Mouse (Mus musculus) thymus, postnatal 0 days (tissue): ENCODE results near the gene Ptk7. TPM values are rescaled to one million over a fixed set of nuclear protein-coding genes. Genes with fewer than 3 reads are reported as not detected.

Experiments used
- DNase-seq: peaks from one replicate; pipeline ENCODE4 v3.0.0-alpha.2; 2015; ENCODE audit warnings: low spot score
- polyA plus RNA-seq: library from polyadenylated mRNA; unstranded; fragments of >200 nt; fragmentation: Nextera tagmentation; extraction: Ambion mirVana; gene quantifications from 2 replicates; pipeline ENCODE4 v1.2.1, GENCODE M21; 2015

Gene Ptk7
- polyA plus RNA-seq, 1 experiment from 2014 or later: 25.1 TPM

DNA sequence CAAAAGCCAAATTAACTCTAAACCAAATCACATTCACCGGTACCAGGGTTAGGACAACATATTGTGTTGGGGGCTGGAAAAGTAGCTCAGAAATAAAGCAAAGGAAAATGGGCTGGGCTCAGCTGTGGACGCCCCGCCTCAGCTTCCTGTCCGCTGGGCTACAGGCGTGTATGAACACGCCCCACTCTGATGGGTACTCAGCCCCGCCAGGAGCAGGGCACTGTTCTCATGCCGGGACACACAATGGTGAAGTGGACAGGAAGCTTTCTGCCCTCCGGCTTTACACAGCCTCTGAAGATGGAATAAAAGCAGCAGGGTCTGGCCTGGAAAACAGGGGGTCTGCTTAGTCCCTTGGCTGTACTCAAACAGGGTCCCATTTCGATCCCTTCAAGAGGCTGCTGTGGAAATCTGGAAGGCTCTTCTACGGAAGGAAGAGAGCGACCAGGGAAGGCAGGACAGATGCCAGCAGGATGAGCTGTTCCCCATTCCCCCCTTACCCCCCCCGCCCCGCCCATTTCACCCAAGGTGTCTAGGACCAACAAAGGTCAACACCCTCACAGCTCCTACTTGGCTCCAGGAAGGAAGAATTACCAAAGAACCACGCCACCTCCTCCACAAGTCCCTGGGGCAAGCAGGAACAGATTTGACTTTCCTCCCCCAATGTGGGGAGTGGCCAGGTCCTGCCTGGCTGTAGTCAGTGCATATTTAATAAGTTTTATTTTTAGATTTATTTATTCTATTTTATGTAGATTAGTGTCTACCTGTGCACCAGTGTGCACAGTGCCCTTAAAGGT is 19.4 kb downstream of the Ptk7 start:
- DNase-seq: no peak

DNA sequence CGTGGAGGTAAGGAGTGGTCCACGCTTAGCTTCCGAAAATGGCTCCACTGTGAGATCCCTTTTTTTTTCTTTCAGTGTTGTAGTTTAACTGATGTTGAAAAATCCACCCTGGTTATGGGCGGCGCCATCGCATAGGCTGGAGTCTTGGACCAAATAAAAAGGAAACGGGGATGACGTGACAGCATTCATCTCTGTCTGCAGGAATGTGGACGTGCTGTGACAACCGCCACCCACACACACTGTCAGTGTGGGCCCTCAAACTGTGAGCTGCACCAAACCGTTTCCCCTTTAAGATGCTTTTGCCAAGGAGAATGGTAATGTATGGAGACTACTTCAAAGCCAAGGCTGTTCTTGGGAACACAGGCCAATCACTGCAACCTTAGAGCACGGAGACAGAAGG is 23.3 kb downstream of the Ptk7 start:
- no peak for DNase-seq

DNA sequence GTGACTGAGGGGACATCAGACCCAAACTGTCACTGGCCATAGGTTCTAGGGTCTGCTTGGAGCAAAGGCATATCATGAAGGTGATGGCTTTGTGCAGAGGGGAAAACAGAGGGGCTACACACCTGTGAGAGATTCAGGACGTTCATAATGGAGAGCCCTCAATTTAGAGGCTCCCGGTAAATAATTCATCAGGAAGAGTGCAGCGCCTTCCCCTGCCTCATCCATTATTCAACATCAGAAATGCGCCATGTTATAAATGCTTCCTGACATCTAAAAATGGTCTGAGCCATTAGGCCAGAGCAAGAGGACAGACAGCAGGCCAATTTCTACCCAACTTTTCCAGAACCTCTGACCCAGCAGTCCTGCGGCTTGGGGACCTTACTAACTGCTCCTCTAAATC is 24.2 kb downstream of the Ptk7 start:
- DNase-seq: no peak

DNA sequence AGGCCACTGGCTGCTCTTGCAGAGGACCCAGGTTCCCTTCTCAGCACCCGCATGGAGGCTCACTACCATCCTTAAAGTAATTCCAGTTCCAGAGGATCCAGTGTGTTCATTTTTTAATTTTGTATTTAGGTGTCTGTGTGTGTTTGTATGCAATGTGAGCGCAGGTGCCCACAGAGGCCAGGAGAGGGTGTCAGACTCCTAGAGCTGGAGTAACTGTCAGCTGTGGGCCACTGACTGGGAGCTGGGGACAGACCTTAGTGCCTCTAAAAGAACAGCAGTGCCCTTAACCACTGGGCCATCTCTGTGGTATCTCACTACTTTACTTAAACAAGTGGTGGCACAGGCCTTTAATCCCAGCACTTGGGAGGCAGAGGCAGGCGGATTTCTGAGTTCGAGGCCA is 26.1 kb downstream of the Ptk7 start:
- DNase-seq: no peak

DNA sequence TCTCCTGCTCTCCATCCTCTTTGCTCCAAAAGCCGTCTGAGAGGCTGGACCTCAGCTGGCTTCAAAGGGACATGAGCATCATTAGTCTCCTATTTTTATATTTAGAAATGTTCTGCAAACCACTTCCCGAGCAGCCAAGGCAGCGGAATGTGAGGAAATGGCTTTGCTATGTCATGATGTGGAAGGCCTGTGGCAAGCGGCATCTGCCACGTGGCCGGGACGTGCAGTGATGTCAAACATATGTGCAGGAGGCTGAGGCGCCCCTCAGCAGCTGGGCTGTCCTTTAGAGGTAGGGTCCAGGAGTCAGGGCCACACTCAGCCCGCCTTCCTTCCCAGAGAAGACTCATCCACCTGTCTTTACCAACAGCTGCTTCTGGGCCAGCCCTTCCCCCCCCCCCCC is 27.1 kb downstream of the Ptk7 start:
- DNase-seq: no peak

DNA sequence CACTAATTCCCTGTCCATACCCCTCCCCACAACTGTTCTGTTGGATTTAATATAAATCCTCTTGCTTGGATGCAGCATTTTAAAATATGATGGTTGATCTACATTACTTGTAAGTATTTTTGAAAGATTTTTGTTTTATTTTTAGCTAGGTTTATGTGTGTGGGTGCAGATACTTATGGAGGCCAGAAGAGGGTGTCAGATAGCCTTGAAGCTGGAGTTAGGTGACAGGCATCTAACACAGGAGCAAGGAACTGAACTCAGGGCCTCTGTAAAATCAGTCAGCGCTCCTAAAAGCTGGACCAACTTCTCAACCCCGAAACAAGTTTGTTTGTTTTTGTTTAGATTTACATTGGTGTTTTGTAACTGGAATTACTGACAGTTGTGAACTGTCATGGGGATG is 28.7 kb downstream of the Ptk7 start:
- DNase-seq: no peak

DNA sequence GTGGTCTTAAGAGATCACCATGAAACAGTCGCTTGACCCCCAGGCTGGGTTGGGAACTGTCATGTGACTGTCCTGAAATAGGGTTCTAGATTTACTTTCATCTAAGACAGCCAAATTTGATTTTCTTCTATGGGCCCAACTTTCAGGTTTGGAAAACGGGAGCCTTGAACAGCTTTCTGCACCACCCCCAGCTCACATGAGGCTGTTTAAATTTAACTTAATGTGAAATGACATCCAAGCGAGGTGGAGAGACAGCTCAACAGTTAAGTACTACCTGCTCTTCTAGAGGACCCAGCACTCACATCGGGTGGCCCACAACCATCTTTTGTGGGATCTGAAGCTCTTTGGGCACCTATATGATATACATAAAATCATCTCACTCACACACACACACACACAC is 30.3 kb downstream of the Ptk7 start:
- no peak for DNase-seq

DNA sequence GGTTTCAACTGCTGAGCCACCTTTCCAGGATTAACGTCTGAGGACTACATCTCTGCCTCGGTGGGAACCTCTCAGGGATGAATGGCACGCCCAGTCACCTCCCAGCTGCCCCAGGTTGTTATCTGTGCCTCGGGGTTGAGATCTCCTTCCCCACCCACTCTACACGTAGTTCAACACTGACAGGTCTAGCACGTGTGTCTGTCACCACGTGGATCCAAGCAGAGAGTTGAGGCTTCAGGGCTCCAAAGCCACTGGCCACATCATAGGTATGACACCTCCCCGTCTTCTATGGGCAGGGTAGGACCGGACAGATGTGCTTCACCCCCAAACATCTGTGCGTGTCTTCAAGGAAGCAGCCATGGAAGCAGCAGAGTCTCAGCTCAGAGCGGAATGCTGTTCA is 31.3 kb downstream of the Ptk7 start:
- DNase-seq: no peak

DNA sequence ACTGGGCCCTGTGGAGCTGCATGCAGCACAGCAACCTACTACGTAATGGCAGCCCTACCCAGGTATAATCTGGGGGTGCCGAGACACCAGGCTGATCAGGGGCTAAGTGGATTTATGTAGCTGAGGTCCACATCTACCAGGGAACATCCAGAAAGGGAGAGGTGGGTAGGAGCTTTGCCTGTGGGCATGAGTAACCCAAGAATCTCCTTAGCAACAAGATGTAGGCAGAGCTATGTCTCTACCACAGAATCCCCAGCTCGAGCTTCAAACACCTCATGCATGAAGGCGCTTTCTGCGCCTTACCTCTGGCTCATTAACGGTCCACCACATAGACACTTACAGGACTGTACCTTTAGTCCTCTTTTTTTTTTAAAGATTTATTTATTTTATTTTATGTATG is 34.0 kb downstream of the Ptk7 start:
- DNase-seq: no peak

DNA sequence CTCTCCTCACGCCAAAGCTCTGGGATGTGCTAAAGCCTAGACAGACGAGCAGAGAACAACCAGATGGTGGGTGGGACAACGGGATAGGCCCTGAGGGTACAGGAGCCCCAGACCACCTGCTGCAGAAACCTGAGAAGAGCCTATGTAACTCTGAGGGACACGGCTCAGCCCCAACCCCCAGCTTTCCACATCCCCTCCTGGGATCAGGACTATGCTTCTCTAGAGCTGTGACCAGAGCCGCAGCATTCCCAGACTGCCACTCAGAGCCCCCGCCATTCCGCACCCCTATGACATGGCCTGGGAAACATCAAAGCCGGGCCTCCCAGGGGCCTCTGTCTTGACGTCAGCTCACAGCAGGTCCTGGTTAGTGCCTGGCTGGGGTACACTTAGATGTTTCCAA is 34.7 kb downstream of the Ptk7 start:
- no peak for DNase-seq

DNA sequence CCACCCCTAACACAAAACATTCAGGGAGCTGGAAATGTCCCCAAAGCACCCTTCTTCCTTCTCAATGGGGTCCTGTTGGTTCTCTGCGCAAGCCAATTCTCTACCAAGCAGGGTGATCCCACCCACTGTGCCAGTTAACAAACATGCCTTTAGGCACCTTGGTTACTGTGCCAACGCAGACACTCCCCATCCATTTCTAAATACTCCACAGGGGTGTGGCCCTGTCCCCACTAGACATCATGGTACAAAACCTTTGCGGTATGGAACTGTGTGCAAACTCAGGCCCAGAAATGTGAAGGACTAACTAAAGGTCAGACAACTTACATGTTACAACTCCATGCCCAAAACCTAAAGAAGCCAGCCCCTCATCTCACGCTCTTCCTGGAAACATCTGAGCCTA is 36.2 kb downstream of the Ptk7 start:
- DNase-seq: no peak

DNA sequence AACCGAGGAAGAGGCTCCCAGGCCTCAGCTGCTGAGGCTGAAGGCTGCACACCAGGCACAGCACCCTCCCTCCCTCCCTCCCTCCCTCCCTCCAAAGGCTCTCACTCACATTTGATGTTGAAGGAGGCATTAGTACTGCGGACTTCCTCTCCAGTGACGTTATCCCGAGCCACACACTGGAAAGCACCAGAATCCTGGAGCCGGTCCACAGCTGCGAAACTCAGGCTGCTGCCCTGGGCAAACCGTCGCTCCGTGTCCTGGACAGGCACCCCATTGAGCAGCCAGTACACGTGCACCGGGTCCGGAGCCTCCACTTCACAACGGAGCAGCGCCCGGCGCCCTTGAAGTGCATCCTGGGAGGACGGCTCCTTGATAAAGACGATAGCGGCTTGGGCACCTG is 37.9 kb downstream of the Ptk7 start:
- DNase-seq: no peak

DNA sequence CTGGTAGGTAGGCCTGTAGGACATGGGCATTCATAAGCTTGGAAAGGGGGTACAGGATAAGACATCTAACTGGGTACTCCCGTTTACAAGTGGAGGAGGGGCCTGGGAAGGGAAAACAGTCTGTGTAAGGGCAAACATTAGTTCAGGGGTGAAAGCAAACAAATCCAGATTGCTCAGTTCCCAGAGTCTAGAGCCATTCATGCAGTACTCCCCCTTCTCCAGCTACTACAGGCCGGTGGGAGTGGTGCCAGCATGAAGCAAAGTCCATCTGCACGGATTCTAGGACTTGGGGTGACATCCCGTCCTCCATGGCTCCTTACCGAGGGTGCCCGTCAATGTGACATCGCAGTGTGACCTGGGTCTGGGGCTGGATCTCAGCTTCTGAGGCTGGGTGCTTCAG is 38.9 kb downstream of the Ptk7 start:
- DNase-seq: no peak

DNA sequence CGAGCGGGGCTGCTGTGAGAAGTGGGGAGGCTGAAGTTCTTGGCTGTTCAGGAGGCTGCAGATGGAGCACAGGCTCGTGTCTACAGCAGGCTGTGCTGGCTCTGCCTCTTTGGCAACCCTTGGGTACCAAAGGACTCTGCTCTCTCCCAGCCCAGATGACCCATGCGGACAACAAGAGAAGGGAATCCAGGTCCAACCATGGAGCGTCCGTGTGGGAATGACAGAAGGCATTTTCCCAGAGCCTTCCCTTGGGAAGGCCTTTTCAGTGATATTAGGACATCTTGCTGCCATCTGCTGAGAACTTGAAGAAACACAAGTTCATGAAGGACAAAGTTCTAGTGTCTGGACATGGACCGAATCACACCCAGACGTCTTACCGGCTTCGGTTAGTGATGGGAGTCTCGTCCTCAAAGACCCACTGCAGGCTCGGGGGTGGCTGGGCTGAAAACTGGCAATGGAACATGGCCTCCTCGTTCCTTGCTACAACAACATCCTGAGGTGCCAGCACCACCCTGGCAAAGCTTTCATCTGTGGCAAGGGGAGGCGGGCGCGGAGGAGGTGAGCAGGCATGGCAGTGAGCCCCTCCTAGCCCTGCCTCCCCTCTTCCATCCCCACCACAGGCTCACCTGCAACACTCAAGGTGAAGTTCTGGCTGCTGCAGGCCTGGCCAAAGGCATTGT is 39.5 kb downstream of the Ptk7 start:
- DNase-seq: no peak

DNA sequence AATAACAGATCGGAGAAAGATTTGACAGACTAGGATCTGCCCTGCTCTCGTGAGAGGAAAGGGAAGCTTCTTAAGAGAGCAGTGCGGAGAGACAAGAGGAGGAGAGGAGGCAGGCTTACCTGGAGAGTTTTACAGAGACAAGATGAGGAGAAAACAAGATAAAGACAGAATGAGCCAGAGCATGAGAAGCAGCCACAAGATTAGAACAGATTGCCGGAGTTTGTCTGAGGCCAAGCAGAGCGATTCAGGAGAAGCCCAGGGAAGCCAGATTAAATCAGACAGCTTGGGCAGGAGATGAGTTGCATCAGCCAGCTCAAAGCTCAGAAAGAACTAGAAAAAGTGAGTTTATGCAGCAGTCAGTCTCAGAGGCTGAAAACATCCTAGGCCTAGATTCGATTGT is 40.4 kb downstream of the Ptk7 start:
- no peak for DNase-seq

DNA sequence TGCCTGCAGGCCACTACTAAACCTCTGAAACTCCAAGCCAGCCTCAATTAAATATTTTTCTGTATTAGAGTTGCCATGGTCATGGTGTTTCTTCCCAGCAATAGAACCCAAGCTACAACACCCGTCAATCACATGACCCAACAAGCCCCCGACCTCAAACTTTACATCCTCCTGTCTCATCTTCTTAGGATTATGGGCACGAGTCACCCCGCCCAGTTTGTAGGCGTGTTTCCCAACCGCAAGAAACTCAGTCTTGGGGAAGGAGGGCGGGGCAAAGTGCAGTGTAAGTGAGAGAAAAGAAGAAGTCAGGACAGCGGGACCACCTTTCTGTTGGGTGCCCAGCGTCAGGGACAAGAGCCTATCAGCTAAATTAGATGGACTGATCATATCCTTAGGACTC is 41.1 kb downstream of the Ptk7 start:
- DNase-seq: peak; percentile 69

DNA sequence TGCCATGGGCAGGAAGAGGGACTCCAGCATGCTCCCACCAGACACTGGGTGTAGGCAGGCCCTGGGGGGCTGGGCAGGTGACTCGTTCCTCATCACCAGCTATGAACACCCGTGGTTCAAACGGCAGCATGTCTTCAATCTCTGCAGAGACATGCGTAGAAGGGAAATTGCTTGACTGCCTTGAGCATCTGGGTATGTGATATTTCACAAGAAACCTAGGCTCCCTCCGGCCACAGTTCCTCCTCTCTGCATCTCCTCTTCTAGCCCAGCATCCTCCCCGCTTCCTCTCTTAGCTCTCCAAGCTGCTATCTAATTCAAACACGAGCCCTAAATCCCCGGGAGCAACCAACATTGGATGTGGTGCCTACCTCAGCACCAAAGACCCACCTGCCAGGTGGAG is 43.0 kb downstream of the Ptk7 start:
- DNase-seq: no peak

DNA sequence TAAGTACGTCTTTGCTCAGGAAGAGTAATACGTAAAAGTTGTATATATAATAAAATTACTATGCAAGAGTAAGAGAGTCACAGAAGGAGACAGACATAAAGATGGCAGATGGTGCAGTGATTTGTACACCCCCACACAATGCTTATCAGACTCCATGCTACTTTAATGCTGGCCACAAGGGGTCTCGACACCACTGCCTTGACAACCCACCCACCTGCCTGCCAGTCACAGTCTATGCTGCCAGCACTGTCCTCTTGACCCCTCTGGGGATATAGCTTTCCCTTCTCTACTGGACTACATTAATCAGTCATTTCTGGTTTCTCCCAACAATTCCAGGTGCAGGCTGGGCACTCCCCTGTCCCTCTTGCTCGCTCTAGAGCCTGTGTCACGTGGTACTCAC is 50.7 kb downstream of the Ptk7 start:
- no peak for DNase-seq

DNA sequence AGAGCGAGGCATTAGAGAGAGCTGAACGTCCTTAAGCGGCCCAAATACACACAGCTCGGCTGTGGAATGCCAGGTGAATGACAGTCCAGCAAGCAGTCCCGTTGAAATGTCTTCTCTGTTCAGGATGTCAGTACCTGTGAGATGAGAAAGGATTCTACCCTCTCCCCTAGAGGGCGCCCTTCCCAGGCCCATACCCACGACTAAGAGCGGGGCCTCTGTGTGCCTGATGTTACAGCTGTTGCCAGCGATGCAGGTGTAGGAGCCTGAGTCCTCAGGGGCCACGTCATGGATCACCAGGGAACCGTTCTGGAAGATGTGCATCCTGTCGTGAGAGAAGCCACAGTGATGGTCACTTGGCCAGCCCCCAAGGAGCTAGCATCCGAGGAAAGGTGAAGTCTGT is 53.2 kb downstream of the Ptk7 start:
- peak; percentile 51 for DNase-seq

DNA sequence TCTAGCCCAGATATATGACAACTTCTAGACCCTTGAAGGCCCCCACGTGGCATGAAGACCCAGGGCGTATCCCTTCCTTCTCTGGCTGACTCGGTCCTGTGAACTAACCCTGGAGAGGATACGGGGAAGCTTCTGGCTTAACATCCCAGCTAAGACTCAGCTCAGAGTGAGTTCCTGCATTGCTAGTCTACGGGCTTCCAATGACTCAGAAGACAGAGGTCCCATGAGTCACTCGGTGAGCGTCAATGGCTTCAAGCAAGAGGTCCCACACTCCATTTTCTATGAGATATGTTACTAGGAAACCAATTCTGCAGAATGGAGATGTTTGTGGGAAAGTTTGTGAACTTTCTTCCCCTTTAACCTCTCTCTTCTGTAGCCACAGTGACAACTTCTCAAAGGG is 54.8 kb downstream of the Ptk7 start:
- no peak for DNase-seq

DNA sequence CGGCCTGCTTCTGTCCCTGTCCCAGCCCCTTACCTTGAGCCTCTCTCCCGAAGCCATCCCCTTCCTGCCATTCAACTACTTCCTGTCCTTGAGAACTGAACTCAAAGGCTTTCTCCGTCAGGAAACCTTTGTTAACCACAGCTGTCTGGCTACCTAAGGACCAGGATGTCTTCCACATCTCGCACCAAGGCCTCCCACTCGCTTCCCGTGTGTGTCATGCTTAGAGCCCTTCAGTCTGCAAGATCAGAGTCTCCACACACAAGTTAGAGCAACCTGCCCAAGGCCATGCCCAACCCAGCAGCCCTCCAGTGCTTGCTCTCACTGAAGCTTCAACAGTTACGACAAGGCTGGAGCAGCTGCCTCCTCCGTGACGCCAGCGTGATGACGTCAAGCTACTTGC is 58.3 kb downstream of the Ptk7 start:
- DNase-seq: no peak

DNA sequence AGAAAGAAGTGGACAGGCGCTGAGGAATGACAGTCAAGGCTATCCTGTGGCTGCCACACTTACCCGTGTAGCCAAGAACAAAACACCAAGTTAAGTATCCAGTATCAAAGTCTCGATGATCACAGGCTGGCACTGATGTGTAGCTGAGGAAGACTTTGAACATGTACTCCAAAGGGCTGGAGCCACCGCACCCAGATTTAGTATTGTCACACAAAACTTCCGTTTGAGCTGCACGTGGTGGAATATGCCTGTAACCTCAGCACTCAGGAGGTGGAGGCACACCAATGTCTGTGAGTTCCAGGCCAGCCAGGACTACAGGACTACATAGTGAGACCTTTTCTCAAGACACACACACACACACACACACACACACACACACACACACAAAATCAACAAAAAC is 70.2 kb downstream of the Ptk7 start:
- DNase-seq: no peak

DNA sequence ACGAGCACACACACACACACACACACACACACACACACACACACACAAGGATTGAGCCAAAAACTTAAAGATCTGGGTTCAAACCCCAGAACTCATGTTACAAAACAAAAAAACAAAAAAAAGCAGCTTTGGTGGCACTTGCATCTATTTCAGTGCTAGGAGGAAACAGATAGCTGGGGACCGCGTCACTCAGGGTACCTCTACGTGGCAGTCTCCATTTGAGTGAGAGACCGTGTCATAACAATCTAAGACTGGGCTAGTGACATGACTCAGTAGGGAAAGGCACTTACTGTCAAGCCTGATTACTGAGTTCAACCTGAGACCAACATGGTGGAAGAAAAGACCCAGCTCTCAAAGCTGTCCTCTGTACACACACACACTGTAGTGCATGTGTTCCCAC is 71.2 kb downstream of the Ptk7 start:
- no peak for DNase-seq
